Mouse (Mus musculus) brain, embryonic 14.5 days (tissue): ENCODE data around the gene Lyl1.

Source experiments
- CTCF ChIP-seq: fragments of 200-500 bp; IDR thresholded peaks from 2 replicates; pipeline ENCODE4 v1.5.1; 2012; ENCODE audit warnings: inconsistent platforms, mild to moderate bottlenecking, moderate library complexity, borderline replicate concordance; ENCODE audit not compliant: insufficient read depth, insufficient read length; ENCODE audit errors: extremely low read depth
- POLR2A ChIP-seq: fragments of 200-500 bp; IDR thresholded peaks from 2 replicates; pipeline ENCODE4 v1.6.1; 2012; ENCODE audit warnings: mild to moderate bottlenecking, inconsistent platforms, borderline replicate concordance; ENCODE audit not compliant: poor library complexity, insufficient read depth, insufficient read length, severe bottlenecking; ENCODE audit errors: extremely low read depth

DNA sequence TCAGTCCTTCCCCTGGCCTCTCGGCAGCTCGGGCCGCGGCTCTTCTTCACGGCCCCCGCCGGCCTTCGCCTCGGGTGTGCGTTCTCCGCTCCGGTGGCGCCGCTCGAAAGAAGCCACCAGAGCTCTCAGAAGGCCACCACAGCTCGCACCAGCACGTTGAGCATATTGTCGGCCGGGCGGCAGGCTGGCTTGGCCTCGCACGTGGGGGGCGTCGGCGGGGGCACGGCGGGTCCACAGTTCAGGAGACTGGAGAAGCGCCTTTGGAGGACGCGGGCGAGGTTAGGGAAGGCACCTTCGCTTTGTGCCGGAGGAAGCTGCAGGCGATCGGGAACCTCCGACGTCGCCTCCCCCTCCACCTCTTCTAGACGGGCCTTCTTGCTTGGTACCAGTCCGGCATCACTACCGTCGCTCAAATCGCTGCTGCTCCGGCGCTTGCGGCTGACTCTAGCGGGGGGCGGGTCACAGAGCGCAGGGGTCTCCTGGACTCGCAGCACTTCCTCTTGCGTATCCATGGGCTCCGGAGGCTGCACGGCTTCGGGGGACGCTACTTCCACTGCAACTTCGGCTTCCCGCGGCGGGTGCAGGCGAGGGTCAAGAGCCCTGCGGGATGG, 39.2 kb upstream of the Lyl1 start:
- TF ChIP-seq CTCF (no peak), POLR2A (no peak)
